Mouse (Mus musculus): ENCODE results near the gene Ehhadh.

The Ehhadh gene

DNA sequence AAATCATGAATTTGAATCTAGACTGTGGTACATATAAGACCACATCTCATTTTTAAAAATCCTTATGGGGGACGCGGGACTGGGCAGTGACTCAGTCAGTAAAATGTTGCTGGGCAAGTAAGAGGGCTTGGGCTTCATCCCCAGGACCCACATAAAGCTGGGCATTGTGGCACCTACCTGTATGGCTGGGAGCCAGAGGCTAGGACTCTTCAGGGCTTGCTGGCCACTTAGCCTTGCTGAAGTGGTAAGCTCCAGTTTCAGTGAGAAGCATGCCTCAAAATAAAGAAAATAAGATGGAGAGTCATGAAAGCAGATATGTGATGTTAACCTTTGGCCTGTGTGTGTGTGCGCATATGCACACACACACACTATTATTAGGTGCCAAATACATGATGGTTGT, 60.2 kb downstream of the Ehhadh start:
- no peak for DNase-seq

DNA sequence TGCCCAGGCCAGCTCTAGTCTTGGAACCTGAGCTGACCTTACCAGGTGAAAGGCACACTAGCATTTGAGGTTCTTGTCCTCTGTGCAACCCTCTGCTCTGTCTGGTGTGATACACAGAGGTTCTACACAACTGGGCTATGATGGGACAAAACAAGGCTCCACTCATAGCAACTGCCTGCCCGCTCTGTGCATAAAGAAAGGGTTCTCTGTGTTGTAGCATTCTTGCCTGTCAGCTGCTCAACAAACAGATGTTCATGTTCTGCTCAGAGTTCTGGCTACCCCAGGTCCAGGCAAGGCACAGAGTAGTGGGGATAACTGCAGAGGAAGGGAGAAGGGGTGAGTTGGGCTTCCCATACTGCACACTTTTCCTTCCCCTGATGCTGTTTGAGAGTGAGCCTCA, 63.3 kb downstream of the Ehhadh start:
- no peak for DNase-seq

DNA sequence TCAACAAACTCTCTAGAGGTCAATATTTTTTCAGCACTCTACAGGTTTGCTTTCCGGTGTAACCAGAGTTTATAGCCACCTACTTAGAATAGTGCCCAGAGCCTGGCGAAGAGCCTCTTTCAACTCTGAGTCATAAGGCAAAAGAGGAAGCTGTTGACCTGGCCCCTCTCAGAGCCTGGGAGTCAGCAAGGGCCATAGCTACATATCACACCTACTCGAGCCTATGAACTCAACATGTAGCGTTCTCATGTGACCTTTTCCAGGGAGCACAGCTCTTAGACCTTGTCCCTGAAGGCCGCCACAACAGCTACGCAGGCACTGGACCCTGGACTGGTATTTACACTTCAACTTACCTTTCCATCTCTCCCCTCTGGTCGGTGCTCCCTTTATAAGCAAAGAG, 67.8 kb downstream of the Ehhadh start:
- no peak for DNase-seq

DNA sequence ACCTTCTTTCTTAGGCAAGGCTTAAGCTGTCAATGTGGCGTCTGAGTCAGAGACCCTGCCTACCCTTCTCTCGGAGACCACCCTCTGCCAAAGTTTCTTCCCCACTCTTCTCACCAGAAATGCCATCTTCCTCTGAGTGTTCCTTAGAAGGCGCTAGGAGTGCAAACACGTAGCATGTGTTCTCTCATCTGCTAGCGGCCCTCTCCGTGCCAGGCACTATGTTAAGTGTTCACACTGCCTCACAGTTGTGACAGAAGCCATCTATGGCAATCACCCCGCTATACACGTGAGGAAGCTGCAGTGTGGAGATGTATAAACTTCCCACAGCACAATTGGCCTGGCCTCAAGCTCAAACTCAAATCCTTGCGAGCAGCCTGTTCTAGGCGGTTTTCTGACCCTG, 73.1 kb downstream of the Ehhadh start:
- no peak for DNase-seq

All from kidney, postnatal 25 days (tissue).